Mouse (Mus musculus) limb, embryonic 14.5 days (tissue): Measurements from ENCODE around the gene Samd8. TPM values are rescaled to one million over a fixed set of nuclear protein-coding genes. Genes with fewer than 3 reads are reported as not detected.

Experiments
- ATAC-seq: fragments of 200-750 bp; cut with Nextera tagmentation; 2 replicates; pipeline ENCODE4 v1.8.0; 2017; ENCODE audit warnings: low read depth, moderate number of reproducible peaks, moderate TSS enrichment; ENCODE audit not compliant: low FRiP score
- DNase-seq: peaks from one replicate; pipeline ENCODE4 v3.0.0-alpha.2; 2015; ENCODE audit warnings: low spot score
- H3K27ac ChIP-seq: fragments of 300-500 bp; sonication (generic); replicated peaks from 2 replicates; pipeline ENCODE4 v1.5.1; 2014; ENCODE audit warnings: low read depth, mild to moderate bottlenecking, low read length, moderate library complexity, mixed read lengths
- H3K27me3 ChIP-seq: fragments of 300-500 bp; sonication (generic); 2 replicates; pipeline ENCODE4 v1.6.1; 2014; ENCODE audit warnings: low read length, mixed read lengths; ENCODE audit not compliant: control insufficient read depth, insufficient read depth
- H3K36me3 ChIP-seq: fragments of 300-500 bp; sonication (generic); 2 replicates; pipeline ENCODE4 v1.6.1; 2014; ENCODE audit warnings: mild to moderate bottlenecking, low read length, moderate library complexity, mixed read lengths; ENCODE audit not compliant: control insufficient read depth, insufficient read depth
- H3K4me1 ChIP-seq: fragments of 300-500 bp; sonication (generic); 2 replicates; pipeline ENCODE4 v1.6.1; 2014; ENCODE audit warnings: antibody characterized with exemption, low read length, mixed read lengths; ENCODE audit not compliant: control insufficient read depth, insufficient read depth
- H3K4me2 ChIP-seq: fragments of 300-500 bp; sonication (generic); replicated peaks from 2 replicates; pipeline ENCODE4 v1.6.1; 2014; ENCODE audit warnings: low read depth, mild to moderate bottlenecking, low read length, moderate library complexity; ENCODE audit not compliant: severe bottlenecking
- H3K4me3 ChIP-seq: fragments of 300-500 bp; sonication (generic); replicated peaks from 2 replicates; pipeline ENCODE4 v1.5.1; 2014; ENCODE audit warnings: low read length
- H3K9ac ChIP-seq: fragments of 300-500 bp; sonication (generic); 2 replicates; pipeline ENCODE4 v1.6.1; 2014; ENCODE audit warnings: mild to moderate bottlenecking, low read depth, low read length, moderate library complexity; ENCODE audit not compliant: severe bottlenecking
- H3K9me3 ChIP-seq: fragments of 300-500 bp; sonication (generic); 2 replicates; pipeline ENCODE4 v1.6.1; 2016; ENCODE audit warnings: low read length; ENCODE audit not compliant: control insufficient read depth
- POLR2A ChIP-seq: fragments of 200-500 bp; IDR thresholded peaks from 2 replicates; pipeline ENCODE4 v1.8.0; 2012; ENCODE audit warnings: inconsistent platforms, mild to moderate bottlenecking, moderate library complexity, borderline replicate concordance; ENCODE audit not compliant: insufficient read depth, insufficient read length; ENCODE audit errors: extremely low read depth
- WGBS: fragments of 180-500 bp; shearing (Covaris S2); extraction: QIAGEN DNeasy Blood & Tissue Kit; methylation state at CpG from one replicate; pipeline ENCODE4 v1.1.7; 2014; 5-methylcytosine and 5-hydroxymethylcytosine counted together
- polyA plus RNA-seq, 2 experiments: library from polyadenylated mRNA; depleted of rRNA in 1 of 2; stranded (reverse) in 1 of 2; unstranded in 1 of 2; fragments of >200 nt; fragmentation: Nextera tagmentation in 1 of 2; extraction: Ambion mirVana in 1 of 2; gene quantifications; 2 replicates each; pipeline versions ENCODE4 v1.2.1 to v1.2.3; 2012 to 2014

Samd8 gene
- polyA plus RNA-seq, 2 experiments, result 11.4 to 12.3 TPM

GRCm38 (mm10) chr14:21787374-21787773 lies 37.0 kb downstream of the Samd8 start:
- Histone ChIP-seq H3K4me3 (no peak overlapping the region), H3K4me1 (no peaks in the 10 kb centered on the region), H3K27me3 (no peaks in the 10 kb centered on the region), H3K4me2 (no peak overlapping the region), H3K36me3 (peaks cover 61% of the 10 kb centered on the region), H3K27ac (no peak overlapping the region), H3K9ac (no peak overlapping the region), H3K9me3 (no peaks in the 10 kb centered on the region)
- 86% methylated on average over 3 of the region's 3 CpGs for WGBS
- DNase-seq (no peak), ATAC-seq (no peak)
- no peak for TF ChIP-seq POLR2A

DNA sequence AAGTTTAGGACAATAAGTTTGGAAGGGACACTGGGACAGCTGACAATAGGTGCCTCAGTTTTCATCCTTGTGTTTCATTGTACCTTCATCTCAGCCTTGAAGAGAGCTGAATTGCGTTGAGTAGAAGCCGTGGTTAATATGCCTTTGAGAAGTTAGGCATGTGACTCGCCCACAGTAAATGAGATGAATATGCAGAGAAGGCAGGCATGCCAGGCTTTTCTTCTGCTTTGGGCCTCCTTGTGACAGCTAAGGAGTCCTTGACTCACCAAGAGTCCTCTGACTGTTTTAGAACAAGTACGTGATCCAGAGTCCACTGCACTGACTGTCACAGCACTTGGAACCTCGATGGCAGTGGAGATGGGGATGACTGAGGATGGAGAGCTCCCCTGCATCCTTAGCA lies 37.8 kb downstream of the Samd8 start:
- H3K27ac ChIP-seq, result no peak overlapping the region
- 95% methylated on average over 5 of the region's 5 CpGs for WGBS
- peaks cover 63% of the 10 kb centered on the region for H3K36me3 ChIP-seq
- no peaks in the 10 kb centered on the region for H3K27me3 ChIP-seq
- H3K4me3 ChIP-seq, result no peak overlapping the region
- no peak for TF ChIP-seq POLR2A
- no peaks in the 10 kb centered on the region for H3K9me3 ChIP-seq
- no peak for DNase-seq
- ATAC-seq, result no peak
- H3K9ac ChIP-seq, result no peak overlapping the region
- no peak overlapping the region for H3K4me2 ChIP-seq
- no peaks in the 10 kb centered on the region for H3K4me1 ChIP-seq

- H3K9me3 ChIP-seq, result no peaks in the 10 kb centered on the region
- H3K4me1 ChIP-seq, result peaks cover 2% of the 10 kb centered on the region; the same call in 1 of the 2 replicates
- H3K4me2 ChIP-seq, result no peak overlapping the region
- H3K9ac ChIP-seq, result no peak overlapping the region
- peaks cover 46% of the 10 kb centered on the region for H3K36me3 ChIP-seq
- no peak overlapping the region for H3K4me3 ChIP-seq
- DNase-seq (no peak), ATAC-seq (no peak)
- no peak for TF ChIP-seq POLR2A
- no peaks in the 10 kb centered on the region for H3K27me3 ChIP-seq
- no peak overlapping the region for H3K27ac ChIP-seq
- 81% methylated on average over 9 of the region's 9 CpGs for WGBS
Observed at GRCm38 (mm10) chr14:21790585-21791251, 40.4 kb downstream of the Samd8 start.

- H3K9ac ChIP-seq, result no peak overlapping the region
- ATAC-seq (no peak), DNase-seq (no peak)
- H3K27ac ChIP-seq, result no peak overlapping the region
- H3K9me3 ChIP-seq, result no peaks in the 10 kb centered on the region
- H3K27me3 ChIP-seq, result no peaks in the 10 kb centered on the region
- 96% methylated on average over 4 of the region's 4 CpGs for WGBS
- peaks cover 2% of the 10 kb centered on the region; the same call in 1 of the 2 replicates for H3K4me1 ChIP-seq
- H3K4me2 ChIP-seq, result no peak overlapping the region
- no peak overlapping the region for H3K4me3 ChIP-seq
- TF ChIP-seq POLR2A, result no peak
- H3K36me3 ChIP-seq, result peaks cover 41% of the 10 kb centered on the region
Observed at GRCm38 (mm10) chr14:21791722-21792121, 41.4 kb downstream of the Samd8 start.

DNA sequence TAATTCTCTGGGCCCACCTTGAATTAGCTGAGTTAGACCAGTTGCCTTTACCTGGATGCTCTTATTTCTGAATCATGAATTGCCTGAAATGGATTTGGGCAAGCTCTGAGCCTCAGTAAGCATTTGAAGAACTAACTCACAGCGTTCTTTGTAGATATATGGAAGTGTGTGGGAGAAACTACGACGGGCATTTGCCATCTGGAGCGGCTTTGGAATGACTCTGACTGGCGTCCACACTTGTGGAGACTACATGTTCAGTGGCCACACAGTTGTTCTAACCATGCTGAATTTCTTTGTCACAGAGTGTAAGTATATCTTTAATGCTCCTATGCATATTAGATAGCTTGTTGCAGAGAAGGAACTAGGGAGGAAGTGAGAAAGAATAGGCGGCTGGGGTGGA lies 41.9 kb downstream of the Samd8 start:
- Histone ChIP-seq H3K4me2 (no peak overlapping the region), H3K9ac (no peak overlapping the region), H3K27me3 (no peaks in the 10 kb centered on the region), H3K9me3 (no peaks in the 10 kb centered on the region), H3K4me3 (no peak overlapping the region), H3K27ac (no peak overlapping the region), H3K36me3 (peaks cover 40% of the 10 kb centered on the region), H3K4me1 (peaks cover 2% of the 10 kb centered on the region; the same call in 1 of the 2 replicates)
- ATAC-seq, result no peak
- TF ChIP-seq POLR2A, result no peak
- no peak for DNase-seq
- WGBS, result 94% methylated on average over 6 of the region's 6 CpGs
